Mouse (Mus musculus) megakaryocyte, adult 5-6 weeks (primary cell): ENCODE measurements around the gene Glrx2. TPM values are rescaled to one million over a fixed set of nuclear protein-coding genes. Genes with fewer than 3 reads are reported as not detected.
A peak's percentile ranks its signal among the peaks of the same experiment; 100 is the strongest.
"Not testable (repeated sequence)": the region's sequence is repeated elsewhere in the genome, so short reads cannot be mapped to it uniquely, and the experiment has no call there.

ENCODE experiments used
- ATAC-seq: 2 replicates; pipeline ENCODE4 v1.8.0; 2016; ENCODE audit warnings: mild to moderate bottlenecking, inconsistent platforms; ENCODE audit not compliant: poor library complexity, severe bottlenecking
- total RNA-seq, 2 experiments: library from RNA; stranded (forward) in 1 of 2; stranded (reverse) in 1 of 2; fragments of 153-499, 151-499 nt in 1 of 2; fragments of 221-1000, 200-1000 nt in 1 of 2; gene quantifications; 2 replicates each; pipeline versions ENCODE4 v1.2.3 to v1.2.4; 2015 to 2017

Glrx2 gene
- total RNA-seq (2015) (81.5 and 98.7 TPM in 2 replicates), total RNA-seq (2017) (21.5 and 22.3 TPM in 2 replicates)

DNA sequence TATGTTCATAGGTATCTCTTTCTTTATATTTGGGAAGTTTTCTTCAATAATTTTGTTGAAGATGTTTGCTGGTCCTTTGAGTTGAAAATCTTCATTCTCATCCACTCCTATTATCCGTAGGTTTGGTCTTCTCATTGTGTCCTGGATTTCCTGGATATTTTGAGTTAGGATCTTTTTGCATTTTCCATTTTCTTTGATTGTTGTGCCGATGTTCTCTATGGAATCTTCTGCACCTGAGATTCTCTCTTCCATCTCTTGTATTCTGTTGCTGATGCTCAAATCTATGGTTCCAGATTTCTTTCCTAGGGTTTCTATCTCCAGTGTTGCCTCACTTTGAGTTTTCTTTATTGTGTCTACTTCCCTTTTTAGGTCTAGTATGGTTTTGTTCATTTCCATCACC lies at the start of gene Glrx2:
Gene Glrx2, plus strand, starts transcription at position 301 of the 400 bp plus-strand sequence.
- not testable (repeated sequence) for ATAC-seq

GRCm38 (mm10) chr1:143675734-143676361 lies 40.3 kb upstream of the Glrx2 start:
- ATAC-seq = no peak

- ATAC-seq = no peak
These were observed 35.0 kb upstream of the Glrx2 start for GRCm38 (mm10) chr1:143681108-143681507.

- no peak for ATAC-seq
These were observed 31.3 kb upstream of the Glrx2 start for GRCm38 (mm10) chr1:143684849-143685248.

GRCm38 (mm10) chr1:143701736-143702135 lies 14.4 kb upstream of the Glrx2 start:
- no peak for ATAC-seq

DNA sequence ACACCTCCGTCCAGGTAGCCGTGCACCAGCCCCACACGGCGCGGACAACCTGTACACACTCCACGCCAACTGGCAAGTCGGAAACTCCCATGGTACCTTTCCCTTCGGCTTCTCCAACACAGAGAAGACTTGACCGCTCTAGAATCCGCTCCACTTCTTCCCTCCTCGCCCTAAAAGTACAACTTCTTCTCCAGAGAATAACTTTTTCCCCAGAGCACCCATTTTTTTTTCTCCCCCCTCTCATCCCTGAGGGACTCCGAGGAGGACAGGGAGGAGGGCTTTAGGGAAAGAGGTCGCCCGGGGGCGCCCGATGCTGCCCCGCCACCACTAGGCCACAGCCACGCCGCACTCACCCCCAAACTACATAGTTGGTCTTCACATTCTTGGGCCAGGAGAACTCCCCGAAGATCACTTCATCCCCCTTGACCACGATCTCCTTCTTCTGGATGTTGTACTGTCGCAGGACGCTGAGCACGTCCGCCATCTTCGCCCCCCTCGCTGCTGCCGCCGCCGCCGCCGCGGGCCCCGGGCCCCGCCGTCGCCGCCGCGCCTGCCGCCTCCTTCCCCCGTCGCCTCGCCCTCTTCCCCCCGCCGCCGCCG lies 13.9 kb upstream of the Glrx2 start:
- peak; percentile 34 for ATAC-seq

- ATAC-seq = peak; percentile 93
These were observed 13.3 kb upstream of the Glrx2 start, which contains the start of gene Cdc73 for GRCm38 (mm10) chr1:143702741-143703262. Gene Cdc73, minus strand, starts transcription at chr1:143702893.

GRCm38 (mm10) chr1:143707006-143707405 lies 9.1 kb upstream of the Glrx2 start:
- no peak for ATAC-seq

GRCm38 (mm10) chr1:143708361-143708760 lies 7.8 kb upstream of the Glrx2 start:
- ATAC-seq = peak; percentile 59

- peak; percentile 97 for ATAC-seq
These were observed 6.0 kb upstream of the Glrx2 start for GRCm38 (mm10) chr1:143709966-143710626.

- peak; percentile 65 for ATAC-seq
These were observed 5.5 kb upstream of the Glrx2 start for GRCm38 (mm10) chr1:143710627-143710976.

- no peak for ATAC-seq
These were observed 8.4 kb downstream of the Glrx2 start for GRCm38 (mm10) chr1:143724456-143725064.

- ATAC-seq = no peak
These were observed 11.7 kb downstream of the Glrx2 start for GRCm38 (mm10) chr1:143727701-143728445.

GRCm38 (mm10) chr1:143730899-143731298 lies 14.8 kb downstream of the Glrx2 start:
- peak; percentile 98 for ATAC-seq

DNA sequence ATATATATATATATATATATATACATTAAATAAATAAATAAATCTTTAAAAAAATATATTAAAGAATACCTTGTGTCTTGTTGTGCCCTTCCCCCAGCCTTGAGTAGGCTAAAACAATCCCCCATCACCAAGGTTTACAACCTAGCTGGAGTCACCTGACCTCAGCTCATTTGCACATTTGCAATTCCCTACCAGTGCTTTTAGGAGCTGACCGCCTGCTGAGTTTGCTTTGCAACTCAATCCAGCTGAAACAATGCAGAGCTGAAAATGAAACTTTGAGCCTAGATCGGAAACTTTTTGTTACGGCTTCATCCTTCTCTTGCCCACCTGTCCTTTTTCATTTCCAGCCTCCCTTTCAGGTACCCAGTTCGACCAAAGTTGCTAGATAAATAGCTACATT lies 15.6 kb downstream of the Glrx2 start:
- no peak for ATAC-seq

DNA sequence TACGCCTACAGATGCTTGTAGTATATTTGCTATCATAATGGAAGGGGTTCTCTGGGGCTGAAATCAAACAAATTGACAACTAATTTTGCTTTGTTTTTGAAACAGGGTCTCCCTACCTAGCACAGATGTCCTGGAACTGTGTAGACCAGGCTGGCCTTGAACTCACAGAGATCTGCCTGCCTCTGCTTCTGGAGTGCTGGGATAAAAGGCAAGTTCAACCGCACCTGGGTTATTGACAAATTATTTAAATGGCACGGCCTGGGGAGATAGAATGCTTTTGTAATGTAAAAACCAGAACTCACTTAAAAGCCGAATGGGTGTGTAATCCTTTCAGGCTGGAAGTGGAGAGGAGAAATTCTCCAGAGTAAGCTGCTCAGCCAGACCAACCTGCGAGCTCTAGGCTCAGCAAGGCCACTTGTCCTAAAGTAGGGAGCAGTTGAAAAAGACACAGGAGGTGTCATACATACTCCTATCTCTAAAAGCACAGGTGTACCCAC lies 17.8 kb downstream of the Glrx2 start:
- no peak for ATAC-seq

DNA sequence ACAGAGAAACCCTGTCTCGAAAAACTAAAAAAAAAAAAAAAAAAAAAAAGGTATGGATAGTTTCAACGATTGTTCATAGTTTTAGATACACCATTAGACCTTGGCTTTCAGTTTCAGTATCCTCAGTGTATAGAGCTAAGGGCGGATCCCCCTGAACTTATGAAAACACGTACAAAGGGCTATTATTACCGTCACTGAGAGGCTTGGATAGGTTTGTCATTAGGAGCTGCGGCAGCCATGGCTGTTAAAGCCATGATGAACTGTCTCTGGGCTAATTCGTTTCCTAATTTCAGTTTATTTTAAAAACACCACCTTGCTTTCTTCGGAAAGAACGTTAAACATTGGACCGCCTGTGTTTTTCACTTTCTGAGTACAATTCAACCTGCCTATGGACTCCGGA lies 22.7 kb downstream of the Glrx2 start:
- peak; percentile 31 for ATAC-seq

GRCm38 (mm10) chr1:143739361-143740350 lies 23.5 kb downstream of the Glrx2 start:
- peak; percentile 92 for ATAC-seq

- no peak for ATAC-seq
These were observed 24.4 kb downstream of the Glrx2 start for GRCm38 (mm10) chr1:143740581-143740980.
